7 mouse cellular contexts compared by ENCODE assay signal in the genomic region with DNA sequence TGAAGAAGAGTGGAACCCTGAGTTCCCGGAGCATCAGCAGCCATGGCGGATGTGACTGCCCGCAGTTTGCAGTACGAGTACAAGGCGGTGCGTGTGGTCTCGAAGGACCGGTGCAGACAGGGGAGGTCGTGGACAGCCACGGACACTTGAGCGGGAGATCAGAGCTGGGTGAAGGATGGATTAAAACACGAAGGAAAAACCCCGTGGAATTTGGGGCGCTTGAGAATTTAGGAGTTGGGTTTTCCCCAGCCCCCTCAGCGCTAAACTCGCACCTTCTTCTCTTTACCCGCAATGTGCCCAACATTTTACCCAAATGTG. TPM values are rescaled to one million over a fixed set of nuclear protein-coding genes. Genes with fewer than 3 reads are reported as not detected.
DNase-seq lines count a peak whose midpoint lies in the region; ATAC-seq lines count a peak whose summit lies in the region.

No protein-coding gene starts in this region.

- H3K27me3 ChIP-seq in megakaryocyte, embryonic 14.5 days (replicated peaks) = no peaks in the 10 kb centered on the region
- H3K27me3 ChIP-seq in forebrain, embryonic 11.5 days (ENCODE audit: control insufficient read depth, insufficient read depth, low read length) = no peaks in the 10 kb centered on the region
- no peaks in the 10 kb centered on the region for H3K27me3 ChIP-seq in limb, embryonic 13.5 days
- H3K27me3 ChIP-seq in stomach, embryonic 14.5 days (ENCODE audit: control insufficient read depth, insufficient read depth, low read length) = no peaks in the 10 kb centered on the region

- peak overlapping the region; percentile 85 for H3K4me2 ChIP-seq in forebrain, embryonic 11.5 days (ENCODE audit: low read depth, low read length, severe bottlenecking)
- H3K4me2 ChIP-seq in limb, embryonic 13.5 days (replicated peaks) = peak overlapping the region; percentile 95
- H3K4me2 ChIP-seq in stomach, embryonic 14.5 days (replicated peaks; ENCODE audit: low read depth, low read length) = peak overlapping the region; percentile 95

- peak overlapping the region; percentile 90 for H3K9ac ChIP-seq in forebrain, embryonic 11.5 days (ENCODE audit: low read length)
- peak overlapping the region; percentile 88 for H3K9ac ChIP-seq in limb, embryonic 13.5 days
- H3K9ac ChIP-seq in stomach, embryonic 14.5 days (replicated peaks; ENCODE audit: low read depth, low read length) = peak overlapping the region; percentile 79

- H3K4me1 ChIP-seq in megakaryocyte, embryonic 14.5 days = peaks cover 21% of the 10 kb centered on the region
- H3K4me1 ChIP-seq in forebrain, embryonic 11.5 days (replicated peaks; ENCODE audit: control insufficient read depth, insufficient read depth, low read length) = peaks cover 7% of the 10 kb centered on the region; the same call in 1 of the 2 replicates
- peaks cover 10% of the 10 kb centered on the region for H3K4me1 ChIP-seq in limb, embryonic 13.5 days
- peaks cover 10% of the 10 kb centered on the region; the same call in 1 of the 2 replicates for H3K4me1 ChIP-seq in stomach, embryonic 14.5 days (ENCODE audit: control insufficient read depth, insufficient read depth, low read length)

- no peak for DNase-seq in forebrain, embryonic 11.5 days (ENCODE audit: low spot score)
- DNase-seq in MN1 (ENCODE audit: low spot score) = no peak
- no peak for DNase-seq in layer of hippocampus, adult 9-10 months (ENCODE audit: low spot score)

- no peak for ATAC-seq in megakaryocyte, adult 5-6 weeks (ENCODE audit: poor library complexity, severe bottlenecking)
- ATAC-seq in forebrain, embryonic 11.5 days (replicated peaks; ENCODE audit: low FRiP score) = peak; percentile 40; the same call in 1 of the 2 replicates
- no peak; the same call in 1 of the 2 replicates for ATAC-seq in limb, embryonic 13.5 days (ENCODE audit: low FRiP score, low read depth)
- no peak for ATAC-seq in stomach, embryonic 14.5 days (ENCODE audit: insufficient number of reproducible peaks, insufficient read depth, low FRiP score, low read depth)

- H3K4me3 ChIP-seq in megakaryocyte, embryonic 14.5 days (replicated peaks) = peak overlapping the region; percentile 97
- H3K4me3 ChIP-seq in forebrain, embryonic 11.5 days (ENCODE audit: low read depth, low read length) = peak overlapping the region; percentile 88
- H3K4me3 ChIP-seq in limb, embryonic 13.5 days = peak overlapping the region; percentile 92
- peak overlapping the region; percentile 95 for H3K4me3 ChIP-seq in stomach, embryonic 14.5 days (ENCODE audit: low read depth, low read length)

- H3K36me3 ChIP-seq in megakaryocyte, embryonic 14.5 days (replicated peaks; ENCODE audit: low read length) = peaks cover 51% of the 10 kb centered on the region
- H3K36me3 ChIP-seq in forebrain, embryonic 11.5 days (ENCODE audit: control insufficient read depth, insufficient read depth, low read length) = peaks cover 3% of the 10 kb centered on the region; the same call in 1 of the 2 replicates
- H3K36me3 ChIP-seq in limb, embryonic 13.5 days = peaks cover 38% of the 10 kb centered on the region
- H3K36me3 ChIP-seq in stomach, embryonic 14.5 days (ENCODE audit: control insufficient read depth, insufficient read depth, low read length) = peaks cover 29% of the 10 kb centered on the region

- no peaks in the 10 kb centered on the region for H3K9me3 ChIP-seq in megakaryocyte, embryonic 14.5 days
- no peaks in the 10 kb centered on the region for H3K9me3 ChIP-seq in forebrain, embryonic 11.5 days (ENCODE audit: control insufficient read depth, low read length)
- no peaks in the 10 kb centered on the region for H3K9me3 ChIP-seq in limb, embryonic 13.5 days
- H3K9me3 ChIP-seq in stomach, embryonic 14.5 days (ENCODE audit: control insufficient read depth, low read depth, low read length) = no peaks in the 10 kb centered on the region

- peak overlapping the region; percentile 65; the same call in 1 of the 2 replicates for H3K27ac ChIP-seq in forebrain, embryonic 11.5 days (ENCODE audit: low read depth, low read length)
- peak overlapping the region; percentile 72; the same call in 1 of the 2 replicates for H3K27ac ChIP-seq in limb, embryonic 13.5 days
- no peak overlapping the region for H3K27ac ChIP-seq in stomach, embryonic 14.5 days (ENCODE audit: low read length)

- WGBS in forebrain, embryonic 11.5 days = under 1% methylated on average over 17 of the region's 17 CpGs
- under 1% methylated on average over 17 of the region's 17 CpGs for WGBS in limb, embryonic 13.5 days
- WGBS in stomach, embryonic 14.5 days = under 1% methylated on average over 17 of the region's 17 CpGs

RNA-seq across cellular contexts. Expression of gene Snrnp200, which starts 0.2 kb away (rescaled TPM):
- 0.64 and 3.3 TPM in 2 replicates for polyA plus RNA-seq in megakaryocyte, embryonic 14.5 days (2012; ENCODE audit: insufficient read depth, low replicate concordance)
- total RNA-seq in megakaryocyte, adult 5-6 weeks (2015) = 51.3 and 54.3 TPM in 2 replicates
- total RNA-seq in megakaryocyte, adult 5-6 weeks (2017) = 124 and 133 TPM in 2 replicates
- polyA plus RNA-seq in forebrain, embryonic 11.5 days (2014; fragmentation: Nextera tagmentation; extraction: Ambion mirVana) = 113 and 115 TPM in 2 replicates
- 66.9 and 70.0 TPM in 2 replicates for polyA plus RNA-seq in limb, embryonic 13.5 days (2015; fragmentation: Nextera tagmentation; extraction: Ambion mirVana)
- 72.5 and 79.5 TPM in 2 replicates for polyA plus RNA-seq in stomach, embryonic 14.5 days (2014; fragmentation: Nextera tagmentation; extraction: Ambion mirVana)

RNA-seq across cellular contexts. Expression of gene 1810024B03Rik, which starts 0.3 kb away (rescaled TPM):
- 0.11 TPM in 1 of 2 replicates, not detected in the other for polyA plus RNA-seq in megakaryocyte, embryonic 14.5 days (2012; ENCODE audit: insufficient read depth, low replicate concordance)
- total RNA-seq in megakaryocyte, adult 5-6 weeks (2015) = 0.83 and 1.0 TPM in 2 replicates
- total RNA-seq in megakaryocyte, adult 5-6 weeks (2017) = 0.81 and 1.2 TPM in 2 replicates
- polyA plus RNA-seq in forebrain, embryonic 11.5 days (2014; fragmentation: Nextera tagmentation; extraction: Ambion mirVana) = 2.1 and 2.9 TPM in 2 replicates
- 2.3 and 2.4 TPM in 2 replicates for polyA plus RNA-seq in limb, embryonic 13.5 days (2015; fragmentation: Nextera tagmentation; extraction: Ambion mirVana)
- 2.4 and 3.1 TPM in 2 replicates for polyA plus RNA-seq in stomach, embryonic 14.5 days (2014; fragmentation: Nextera tagmentation; extraction: Ambion mirVana)

RNA-seq across cellular contexts. Expression of gene Ciao1, which starts 39.2 kb away (rescaled TPM):
- polyA plus RNA-seq in megakaryocyte, embryonic 14.5 days (2012; ENCODE audit: insufficient read depth, low replicate concordance) = 12.4 TPM in 1 of 2 replicates, not detected in the other
- 24.4 and 38.1 TPM in 2 replicates for total RNA-seq in megakaryocyte, adult 5-6 weeks (2015)
- 18.8 and 25.6 TPM in 2 replicates for total RNA-seq in megakaryocyte, adult 5-6 weeks (2017)
- polyA plus RNA-seq in forebrain, embryonic 11.5 days (2014; fragmentation: Nextera tagmentation; extraction: Ambion mirVana) = 46.3 and 55.6 TPM in 2 replicates
- 65.6 and 67.2 TPM in 2 replicates for polyA plus RNA-seq in limb, embryonic 13.5 days (2015; fragmentation: Nextera tagmentation; extraction: Ambion mirVana)
- polyA plus RNA-seq in stomach, embryonic 14.5 days (2014; fragmentation: Nextera tagmentation; extraction: Ambion mirVana) = 56.1 and 57.1 TPM in 2 replicates

RNA-seq across cellular contexts. Expression of gene Tmem127, which starts 39.3 kb away (rescaled TPM):
- polyA plus RNA-seq in megakaryocyte, embryonic 14.5 days (2012; ENCODE audit: insufficient read depth, low replicate concordance) = 11.3 and 45.4 TPM in 2 replicates
- 23.9 and 24.6 TPM in 2 replicates for total RNA-seq in megakaryocyte, adult 5-6 weeks (2015)
- 49.8 and 70.7 TPM in 2 replicates for total RNA-seq in megakaryocyte, adult 5-6 weeks (2017)
- 23.0 and 25.7 TPM in 2 replicates for polyA plus RNA-seq in forebrain, embryonic 11.5 days (2014; fragmentation: Nextera tagmentation; extraction: Ambion mirVana)
- 30.8 and 32.2 TPM in 2 replicates for polyA plus RNA-seq in limb, embryonic 13.5 days (2015; fragmentation: Nextera tagmentation; extraction: Ambion mirVana)
- polyA plus RNA-seq in stomach, embryonic 14.5 days (2014; fragmentation: Nextera tagmentation; extraction: Ambion mirVana) = 21.1 TPM in 2 replicates

Comparison
In these comparisons a context has a peak if more than half of its experiments do, and no peak if none do; other contexts are left out.
1. RNA of gene Snrnp200, which starts 0.2 kb away (polyA plus RNA-seq): 113 to 115 TPM in forebrain, embryonic 11.5 days, 72.5 to 79.5 TPM in stomach, embryonic 14.5 days and 66.9 to 70.0 TPM in limb, embryonic 13.5 days; 0.64 to 3.3 TPM in megakaryocyte, embryonic 14.5 days; every median in the first group is over 10 times any median in the second.
2. Peak in every context shown above with its lines, with median percentiles within 50 percentile points of each other: H3K4me3 ChIP-seq, H3K4me2 ChIP-seq and H3K9ac ChIP-seq.